Mouse (Mus musculus) mesoderm, embryonic 11.5 days (tissue): Measurements from ENCODE around the gene Abca3.
"Not testable (repeated sequence)": the region's sequence is repeated elsewhere in the genome, so short reads cannot be mapped to it uniquely, and the experiment has no call there.

Experiments used
- DNase-seq: peaks from one replicate; pipeline ENCODE4 v3.0.0-alpha.2; 2012; ENCODE audit warnings: low read depth, low spot score

The Abca3 gene

DNA sequence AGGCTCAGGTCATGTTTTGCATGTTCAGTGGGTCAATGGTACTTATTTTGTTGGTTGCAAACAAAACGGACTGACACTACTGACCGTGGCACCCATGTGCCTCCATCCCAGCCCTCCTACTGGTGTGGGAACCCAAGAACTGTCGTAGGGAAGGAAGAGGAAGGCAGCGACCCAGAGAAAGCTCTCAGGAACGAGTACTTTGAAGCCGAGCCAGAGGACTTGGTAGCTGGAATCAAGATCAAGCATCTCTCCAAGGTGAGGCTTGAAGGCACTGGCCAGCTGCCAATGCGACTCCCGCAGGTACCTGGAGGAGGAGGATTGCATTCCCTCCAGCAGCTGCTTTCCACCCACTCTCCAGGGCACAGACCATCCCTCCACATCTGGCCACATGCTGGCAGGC is 32.0 kb downstream of the Abca3 start:
- DNase-seq: no peak

DNA sequence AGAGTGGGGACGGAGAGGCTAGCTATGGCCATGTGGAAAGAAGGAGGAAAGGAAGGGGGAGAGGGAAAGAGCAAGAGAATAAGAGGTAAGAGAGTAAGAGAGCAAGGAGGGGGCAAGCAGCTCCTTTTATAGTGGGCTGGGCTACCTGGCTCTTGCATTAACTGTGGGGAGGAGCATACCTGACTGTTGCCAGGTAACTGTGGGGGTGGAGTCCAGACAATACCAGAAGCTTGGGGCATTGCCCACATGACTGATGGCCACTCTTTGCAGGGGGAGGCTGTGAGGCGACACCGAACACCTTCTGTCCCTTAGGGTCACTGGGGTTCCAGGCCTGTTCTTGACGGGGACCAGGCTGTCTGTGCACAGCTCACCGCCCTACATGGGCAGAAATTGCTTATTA is 37.0 kb downstream of the Abca3 start:
- DNase-seq: no peak

DNA sequence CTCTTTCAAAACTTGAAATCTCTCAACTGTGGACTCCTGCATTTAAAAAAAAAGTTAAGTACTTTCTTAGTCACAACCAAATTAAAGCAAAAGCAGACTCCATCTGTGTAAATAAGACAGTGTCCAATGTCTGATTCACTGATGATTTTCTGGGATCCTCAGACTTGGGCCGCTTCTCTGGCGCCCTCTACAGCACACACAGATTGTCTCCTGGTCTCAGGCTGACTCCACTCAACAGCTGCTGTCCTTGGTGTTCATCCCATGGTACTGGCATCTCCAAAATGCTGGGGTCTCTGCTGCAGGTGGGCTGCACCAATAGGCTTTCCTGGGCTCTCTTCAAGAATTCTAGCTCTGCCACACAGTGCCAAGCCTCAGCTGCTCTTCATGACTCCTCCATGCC is 38.1 kb downstream of the Abca3 start:
- peak; percentile 50 for DNase-seq

DNA sequence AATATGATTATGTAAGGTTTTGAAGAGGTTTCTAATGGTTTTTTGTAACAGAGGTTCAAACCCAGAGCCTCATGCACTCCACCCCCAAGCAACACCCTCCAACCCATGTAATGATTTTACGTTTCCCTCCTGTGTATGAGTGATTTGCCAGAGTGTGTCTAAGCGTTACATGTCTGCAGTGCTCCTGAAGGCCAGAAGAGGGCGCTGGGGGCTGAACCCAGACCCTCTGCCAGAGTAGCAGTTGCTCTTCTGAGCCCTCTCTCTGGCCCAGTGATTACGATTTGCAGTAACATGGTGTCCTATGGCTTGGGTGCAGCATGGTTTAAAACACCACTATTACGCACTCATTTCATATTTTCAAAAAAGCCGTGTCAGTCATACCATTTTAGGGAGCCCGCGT is 39.4 kb downstream of the Abca3 start:
- peak; percentile 15 for DNase-seq

DNA sequence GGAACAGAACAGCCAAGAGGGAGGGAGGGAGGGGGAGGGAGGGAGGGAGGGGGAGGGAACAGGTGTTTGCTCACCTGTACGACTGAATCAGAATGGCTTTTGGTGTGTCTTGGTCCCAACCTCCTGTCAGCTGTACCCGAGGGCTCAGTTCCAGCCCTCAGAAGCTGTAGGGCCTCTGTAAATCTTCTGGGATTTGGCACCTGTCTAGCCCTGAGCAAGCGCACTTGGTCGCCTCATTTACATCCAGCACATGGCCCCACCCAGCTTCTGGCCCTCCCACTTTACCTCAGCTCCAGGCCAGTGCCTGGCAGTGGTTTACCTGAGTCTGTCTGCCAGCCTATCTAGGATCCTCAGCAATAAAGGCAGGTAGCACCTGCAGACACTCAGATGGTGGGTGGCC is 41.8 kb downstream of the Abca3 start:
- DNase-seq: no peak

DNA sequence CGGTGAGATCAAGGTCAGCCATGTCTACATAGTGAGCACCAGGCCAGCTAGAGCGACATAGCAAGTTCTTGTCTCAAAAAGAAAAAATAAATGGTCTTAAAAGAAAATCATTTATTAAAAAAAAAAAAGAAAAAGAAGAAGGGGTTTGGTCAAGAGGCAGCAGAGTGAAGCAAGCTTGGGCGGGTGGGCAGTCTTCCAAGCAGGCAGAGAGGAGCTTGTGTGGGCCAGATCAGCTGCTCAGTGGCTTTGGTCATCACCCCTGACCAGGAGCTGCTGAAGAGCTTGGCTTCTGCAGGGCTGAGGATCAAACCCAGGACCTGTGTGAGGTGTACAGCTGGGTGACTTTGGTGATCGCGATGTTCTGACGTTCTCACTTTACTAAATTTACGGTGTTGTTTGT is 42.7 kb downstream of the Abca3 start:
- no peak for DNase-seq

DNA sequence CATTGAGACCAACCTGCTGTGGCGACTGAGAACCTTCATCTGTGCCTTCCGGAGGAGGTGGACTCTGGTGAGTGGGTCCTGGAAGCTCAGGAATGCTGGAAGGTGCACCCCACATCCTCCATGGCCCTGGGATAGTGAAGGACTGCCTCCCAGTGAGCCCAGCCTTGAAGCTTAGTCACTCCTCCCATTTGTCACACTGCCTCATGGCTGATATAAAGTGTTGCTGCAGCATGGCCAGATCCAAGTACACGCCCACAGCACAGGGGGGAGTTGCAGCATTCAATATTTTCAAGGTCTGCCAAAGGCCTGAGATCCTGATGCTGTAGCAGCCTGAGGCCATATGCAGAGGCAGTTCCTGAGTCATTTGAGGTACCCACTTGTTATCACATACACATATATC is 50.6 kb downstream of the Abca3 start:
- no peak for DNase-seq

DNA sequence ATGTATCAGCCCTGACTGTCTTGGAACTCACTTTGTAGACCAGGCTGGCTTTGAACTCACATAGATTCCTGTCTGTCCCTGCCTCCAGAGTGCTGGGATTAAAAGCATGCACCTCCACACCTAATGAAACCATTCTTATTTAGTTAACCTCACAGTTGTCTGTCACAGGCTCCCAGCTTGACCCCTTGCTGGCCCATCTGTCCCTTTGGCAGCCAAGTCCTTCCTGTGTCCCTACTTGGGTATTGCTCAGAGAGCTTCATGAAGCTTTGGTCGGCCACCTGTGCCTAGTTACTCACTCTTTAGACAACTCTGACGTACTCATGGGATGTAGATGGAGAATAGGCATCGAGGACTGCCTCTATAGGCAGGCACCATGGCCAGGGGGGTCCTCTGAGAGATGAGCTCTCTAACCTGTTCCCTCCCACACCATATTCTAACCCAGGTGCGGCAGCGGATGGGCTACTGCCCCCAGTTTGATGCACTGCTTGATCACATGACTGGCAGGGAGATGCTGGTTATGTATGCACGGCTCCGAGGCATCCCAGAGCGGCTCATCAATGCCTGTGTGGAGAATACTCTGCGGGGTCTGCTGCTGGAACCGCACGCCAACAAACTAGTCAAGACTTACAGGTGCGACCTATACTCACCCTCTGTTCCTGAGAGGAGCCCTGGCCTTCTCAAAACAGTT is 55.5 kb downstream of the Abca3 start:
- no peak for DNase-seq

DNA sequence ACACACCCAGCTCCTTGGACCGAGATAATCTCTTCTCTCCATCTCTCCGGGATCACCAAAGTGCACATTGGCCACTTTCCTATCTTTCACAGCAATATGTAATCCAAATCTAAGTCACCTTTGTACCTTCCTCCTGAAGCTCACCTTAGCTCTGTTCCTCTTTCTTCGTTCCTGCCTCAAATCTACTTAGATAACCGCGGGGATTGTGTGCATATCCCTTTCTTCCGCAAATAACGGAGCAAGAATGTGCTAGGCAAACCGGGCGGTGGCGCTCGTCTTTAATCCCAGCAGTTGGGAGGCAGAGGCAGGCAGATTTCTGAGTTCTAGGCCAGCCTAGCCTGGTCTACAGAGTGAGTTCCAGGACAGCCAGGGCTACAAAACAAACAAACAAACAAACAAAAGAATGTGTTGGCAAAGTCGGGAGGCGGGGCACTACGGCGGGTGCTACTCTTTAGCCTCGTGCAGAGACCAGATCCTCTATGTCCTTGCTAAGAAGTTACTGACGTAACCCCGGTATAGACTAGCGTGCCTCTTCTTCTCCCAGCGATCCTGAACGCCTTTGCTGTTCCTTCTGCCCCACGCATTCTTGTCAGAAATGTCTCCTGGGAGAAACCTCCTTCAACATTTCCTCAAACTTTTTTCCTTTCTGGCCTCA is 61.9 kb downstream of the Abca3 start:
- no peak for DNase-seq

DNA sequence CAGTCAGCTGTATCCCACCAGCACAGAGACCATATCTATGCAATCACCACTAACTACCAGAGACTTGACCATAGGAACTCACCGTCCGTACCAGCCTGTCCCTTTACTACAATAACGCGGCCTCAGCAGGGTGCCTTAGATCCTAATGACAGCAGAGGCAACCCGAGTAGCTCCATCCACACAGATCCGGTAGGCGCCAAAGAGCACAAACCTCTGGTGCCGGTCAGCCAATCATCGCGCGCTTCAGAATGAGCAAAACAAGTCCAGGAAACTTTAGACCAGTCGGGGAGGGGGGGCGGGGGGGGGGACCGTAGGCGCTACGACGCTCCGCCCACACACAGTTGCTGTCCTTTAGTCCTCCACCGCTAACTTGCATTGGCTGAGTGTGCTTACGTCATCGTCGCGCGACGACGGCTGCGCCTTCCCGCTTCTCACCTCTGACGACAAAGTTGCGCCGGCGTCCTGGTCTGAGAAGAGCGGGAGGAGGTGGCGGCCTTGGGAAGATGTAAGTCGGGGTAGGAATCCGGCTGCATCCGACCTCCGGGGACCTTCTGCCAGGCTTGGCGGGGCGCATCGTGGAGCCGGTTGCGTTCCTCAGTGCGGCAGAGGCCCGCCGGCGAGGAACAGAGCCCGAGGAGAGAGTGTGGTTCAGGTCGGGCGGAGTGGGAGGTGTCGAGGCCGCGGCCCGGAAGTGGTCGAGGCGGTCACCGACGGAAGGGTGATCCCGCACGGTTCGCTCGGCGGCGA is 62.7 kb downstream of the Abca3 start, which contains the start of gene Rnps1:
TSS of gene Rnps1 (plus strand) at position 336 of the 747 bp plus-strand sequence.
- DNase-seq: peak; percentile 100

DNA sequence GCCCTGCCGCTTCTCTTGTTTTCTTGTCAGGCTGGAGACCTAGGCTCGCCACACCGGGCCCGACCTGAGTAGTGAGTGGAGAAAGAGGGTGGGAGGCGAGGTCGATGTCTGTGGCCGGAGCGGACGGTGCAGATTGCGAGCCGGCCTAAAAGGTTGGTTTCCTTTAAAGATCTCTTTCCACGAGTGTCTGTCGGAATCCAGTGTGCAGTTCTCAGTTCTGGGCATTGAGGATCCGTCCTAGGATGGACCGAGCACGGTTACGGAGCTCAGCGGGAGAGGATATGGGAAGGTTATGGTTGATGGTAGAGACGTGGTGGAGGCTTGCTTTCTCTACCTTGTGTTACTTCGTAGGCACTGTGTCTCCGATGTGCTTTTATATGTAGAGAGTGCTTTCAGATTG is 63.3 kb downstream of the Abca3 start:
- DNase-seq: no peak

DNA sequence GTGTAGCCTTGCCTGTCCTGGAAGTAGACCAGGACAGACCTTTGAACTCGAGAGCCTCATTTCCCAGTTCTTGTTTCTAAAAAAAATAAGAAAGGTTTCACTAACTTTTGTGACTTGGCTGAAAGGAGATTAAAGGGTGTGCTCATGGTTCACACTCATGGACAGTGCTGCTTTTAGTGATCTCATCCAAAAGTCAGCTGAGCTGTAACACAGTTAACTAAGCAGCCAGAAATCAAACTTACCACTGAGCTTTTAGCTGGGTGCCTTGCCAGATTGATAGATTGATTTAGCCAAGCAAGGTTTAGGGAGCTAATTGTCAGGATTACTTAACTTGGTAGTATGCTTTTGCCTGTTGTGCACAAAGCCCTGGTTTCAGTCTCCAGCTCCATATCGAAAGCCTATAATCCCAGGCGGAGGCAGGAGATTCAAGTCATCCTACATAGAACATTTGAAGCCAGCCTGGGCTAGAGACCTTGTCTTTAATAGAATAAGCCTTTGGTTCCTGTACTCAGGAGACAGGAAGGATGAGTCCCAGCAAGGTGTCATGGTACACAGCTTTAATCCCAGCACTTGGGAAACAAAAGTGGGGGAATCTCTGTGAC is 64.4 kb downstream of the Abca3 start:
- DNase-seq: no peak

DNA sequence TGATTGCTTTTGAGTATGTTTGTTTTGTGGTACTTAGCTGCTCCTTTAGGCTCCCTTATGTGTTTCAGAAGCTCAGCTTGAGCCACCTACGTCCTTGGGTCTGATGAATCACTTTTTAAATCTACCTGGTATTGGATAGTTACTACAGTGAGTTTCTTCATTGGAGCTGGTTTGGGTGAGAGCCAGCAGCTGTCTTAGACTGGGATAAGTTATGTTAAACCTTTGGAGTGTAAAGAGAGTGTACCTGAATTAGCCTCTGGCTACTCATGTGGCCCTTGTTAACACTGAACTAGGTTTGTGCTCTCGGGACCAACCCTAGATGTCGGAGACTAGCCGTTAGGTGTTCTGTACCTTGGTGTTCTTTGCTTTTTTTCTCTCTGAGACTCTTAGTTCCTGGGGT is 71.4 kb downstream of the Abca3 start:
- DNase-seq: no peak

DNA sequence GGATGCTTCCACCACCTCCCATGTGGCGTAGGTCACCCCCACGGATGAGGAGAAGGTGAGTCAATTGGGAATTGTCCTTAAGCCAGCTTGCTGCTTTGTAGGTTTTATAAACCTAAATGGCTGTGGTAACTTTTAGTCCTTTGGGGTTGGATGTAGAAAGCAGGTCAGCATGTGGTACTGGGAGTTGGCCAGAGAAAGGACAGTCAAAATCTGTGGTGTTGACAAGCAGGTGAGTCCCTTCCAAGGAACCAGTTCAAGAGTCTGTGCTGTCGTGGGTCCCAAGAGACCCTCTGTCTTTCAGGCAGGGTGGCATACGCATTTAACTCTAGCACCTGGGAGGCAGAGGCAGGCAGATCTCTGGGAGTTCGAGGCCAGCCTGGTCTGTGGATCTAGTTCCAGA is 72.7 kb downstream of the Abca3 start:
- no peak for DNase-seq

DNA sequence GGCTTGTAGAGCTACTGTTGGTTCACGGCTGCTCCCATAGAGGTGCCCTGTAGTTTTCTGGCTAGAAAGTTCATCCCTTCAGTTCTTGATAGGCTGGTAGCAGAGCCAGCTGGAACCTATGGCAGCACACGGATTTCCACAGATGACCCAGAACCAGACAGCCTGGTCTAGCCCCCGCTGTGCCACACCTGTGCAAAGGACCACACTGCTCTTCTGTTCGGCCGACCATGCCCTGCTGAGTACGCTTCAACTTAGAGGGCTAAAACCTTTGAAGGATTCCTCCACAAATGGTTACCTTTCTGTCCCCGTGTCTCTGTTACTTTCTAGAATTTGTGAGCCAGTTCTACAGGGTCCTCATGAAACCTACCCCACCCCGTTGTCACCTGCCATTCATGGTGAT is 73.6 kb downstream of the Abca3 start:
- DNase-seq: not testable (repeated sequence)

DNA sequence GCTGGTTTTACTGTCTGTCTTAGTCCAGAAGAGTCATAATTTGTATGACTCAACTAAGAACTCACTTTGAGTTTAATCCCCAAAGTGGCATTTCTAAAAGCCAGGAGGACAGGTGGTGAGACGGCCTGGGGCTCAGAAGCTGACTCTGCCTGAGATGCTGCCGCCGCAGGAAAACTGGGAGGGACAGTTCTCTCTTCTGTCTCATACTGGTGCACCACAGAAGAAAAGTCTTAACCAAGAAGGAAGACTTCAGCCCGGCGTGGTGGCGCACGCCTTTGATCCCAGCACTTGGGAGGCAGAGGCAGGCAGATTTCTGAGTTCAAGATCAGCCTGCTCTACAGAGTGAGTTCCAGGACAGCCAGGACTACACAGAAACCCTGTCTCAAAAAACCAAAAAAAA is 74.2 kb downstream of the Abca3 start:
- no peak for DNase-seq

DNA sequence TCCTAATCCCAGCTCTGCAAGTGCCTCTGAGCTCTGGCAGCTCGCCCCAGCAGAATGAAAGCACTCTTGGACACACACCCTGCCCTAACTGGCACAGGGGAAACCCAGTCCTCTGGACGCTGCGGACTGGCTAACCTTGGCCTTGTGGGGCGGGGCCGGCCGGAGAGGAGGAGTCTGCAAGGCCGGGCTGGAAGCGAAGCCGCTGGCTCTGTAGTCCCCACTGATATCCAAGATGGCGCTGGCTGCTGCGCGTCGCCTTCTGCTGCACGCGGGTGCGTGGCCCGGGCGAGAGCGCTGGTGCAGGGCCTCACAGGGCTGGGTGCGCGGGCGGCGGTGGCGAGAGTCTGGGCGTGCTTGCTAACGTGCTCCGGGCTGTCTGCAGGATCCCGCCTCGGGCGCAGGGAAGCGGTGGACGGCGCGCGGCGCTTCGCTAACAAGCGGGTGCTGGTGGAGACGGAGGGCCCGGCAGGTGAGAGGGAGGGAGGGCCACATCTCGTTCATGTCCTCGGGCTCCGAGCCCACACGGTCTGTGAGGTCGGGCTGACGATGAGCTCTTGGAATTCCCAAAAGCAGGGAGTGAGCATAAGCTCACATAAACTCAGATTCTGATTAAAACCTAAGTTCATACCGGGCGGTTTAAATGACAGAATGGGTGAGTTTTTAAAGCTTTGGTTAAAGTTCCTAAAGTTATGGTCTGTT is 74.9 kb downstream of the Abca3 start, which contains the start of gene Eci1:
TSS of gene Eci1 (plus strand) at position 171 of the 699 bp plus-strand sequence.
- peak; percentile 94 for DNase-seq

DNA sequence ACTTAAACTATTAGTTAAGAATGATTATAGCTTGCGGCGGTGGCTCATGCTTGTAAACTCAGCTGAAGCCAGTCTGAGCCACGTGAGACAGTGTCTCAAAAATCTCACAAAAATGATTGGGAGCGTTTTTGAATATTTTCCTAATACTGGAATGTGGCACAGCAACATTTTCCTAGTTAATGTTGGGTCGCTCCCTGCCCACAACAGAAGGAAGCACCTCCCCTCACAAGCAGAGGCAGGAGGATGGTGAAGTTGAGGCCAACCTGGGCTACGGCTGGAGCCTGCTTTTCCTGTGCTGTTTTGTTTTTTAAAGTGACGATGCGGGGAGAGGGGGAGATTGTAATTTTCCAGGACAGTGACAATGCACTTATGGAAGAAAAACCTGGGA is 75.4 kb downstream of the Abca3 start:
- DNase-seq: no peak

DNA sequence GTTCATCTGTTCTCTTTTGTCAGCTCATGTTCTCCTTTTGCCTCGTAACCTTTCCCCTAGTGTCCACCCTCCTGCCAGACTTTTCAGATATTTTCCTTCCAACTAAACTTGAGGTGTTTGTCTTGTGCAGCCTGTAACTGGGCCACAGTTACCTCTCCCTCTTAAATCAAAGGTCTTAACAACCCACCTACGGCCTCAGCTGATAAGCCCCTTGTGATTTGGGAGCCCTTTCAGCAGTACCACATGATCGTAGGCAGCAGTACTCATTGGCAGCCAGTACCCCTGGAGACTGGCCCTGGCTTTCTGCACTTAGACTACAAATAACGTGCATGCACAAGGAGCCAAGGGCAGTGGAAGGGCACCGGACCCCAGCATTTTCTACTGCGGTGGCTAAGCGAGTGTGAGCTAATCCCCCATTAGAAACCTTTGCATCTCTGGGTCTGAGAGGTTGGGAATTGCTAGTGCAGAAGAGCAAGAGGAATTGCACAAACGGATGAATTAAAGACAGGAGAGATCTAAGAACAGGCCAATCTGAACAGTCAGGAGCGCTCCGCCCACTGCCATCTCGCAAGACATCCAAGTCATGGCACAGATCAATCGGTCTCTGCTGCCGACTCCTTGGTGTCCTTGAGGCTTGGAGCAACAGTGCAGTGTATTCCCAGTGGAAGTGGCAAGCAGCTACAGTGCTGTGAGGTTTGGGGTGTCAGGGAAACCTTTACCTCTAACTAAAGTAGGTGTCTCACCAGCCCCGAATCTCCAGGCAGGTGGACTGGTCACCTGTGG is 77.6 kb downstream of the Abca3 start:
- no peak for DNase-seq

DNA sequence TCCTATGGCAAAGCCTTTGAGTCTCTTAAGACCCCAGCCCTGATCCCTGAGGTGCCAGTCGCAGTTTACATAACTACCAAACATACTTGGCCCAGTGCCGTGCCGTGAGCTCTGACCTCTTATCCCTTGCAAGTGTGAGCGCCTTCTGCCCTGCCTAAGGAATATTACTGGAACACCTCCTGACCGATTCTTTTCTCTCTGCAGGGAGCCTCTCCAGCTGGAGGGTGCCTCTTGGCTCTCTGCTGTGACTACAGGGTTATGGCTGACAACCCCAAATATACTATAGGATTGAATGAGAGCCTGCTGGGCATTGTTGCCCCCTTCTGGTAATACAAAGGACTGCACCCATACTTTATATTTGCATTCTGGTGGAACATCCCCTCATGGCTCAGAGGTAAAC is 85.3 kb downstream of the Abca3 start:
- DNase-seq: peak; percentile 57

DNA sequence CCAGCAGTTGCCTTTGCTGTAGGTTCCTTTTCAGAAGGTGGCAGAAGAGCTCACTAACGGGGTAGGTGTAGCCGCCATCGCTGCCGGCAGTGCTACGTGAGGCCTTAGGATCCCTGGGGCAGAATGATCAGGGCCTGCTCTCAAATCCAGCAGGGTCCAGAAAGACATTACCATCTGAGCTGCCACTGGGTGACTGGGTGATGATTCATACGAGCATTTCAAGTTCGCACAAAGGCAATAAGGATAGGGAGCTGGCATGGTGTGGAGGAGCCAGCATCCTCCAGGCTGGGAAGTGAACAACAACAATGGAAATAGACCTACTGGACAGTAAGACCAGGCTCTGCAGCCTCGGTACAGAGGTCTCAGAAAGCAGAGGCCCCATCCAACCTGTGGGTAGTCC is 88.6 kb downstream of the Abca3 start:
- no peak for DNase-seq
